Mouse (Mus musculus): ENCODE measurements around the gene Tpk1. TPM values are rescaled to one million over a fixed set of nuclear protein-coding genes. Genes with fewer than 3 reads are reported as not detected.
"Not testable (repeated sequence)": the region's sequence is repeated elsewhere in the genome, so short reads cannot be mapped to it uniquely, and the experiment has no call there.

The Tpk1 gene
- polyA plus RNA-seq, 1 experiment from 2014 or later, result 5.5 TPM

GRCm38 (mm10) chr6:43537252-43537870 lies 128.7 kb downstream of the Tpk1 start:
- no peaks in the 10 kb centered on the region for H3K36me3 ChIP-seq
- H3K27me3 ChIP-seq (ENCODE audit: insufficient read depth, poor library complexity, severe bottlenecking), result no peaks in the 10 kb centered on the region
- no peak overlapping the region for H3K27ac ChIP-seq
- DNase-seq (ENCODE audit: low spot score), result no peak
- H3K4me1 ChIP-seq (replicated peaks), result no peaks in the 10 kb centered on the region
- H3K9me3 ChIP-seq, result no peaks in the 10 kb centered on the region
- no peak overlapping the region for H3K4me3 ChIP-seq
- 89% methylated on average over 2 of the region's 2 CpGs for WGBS

DNA sequence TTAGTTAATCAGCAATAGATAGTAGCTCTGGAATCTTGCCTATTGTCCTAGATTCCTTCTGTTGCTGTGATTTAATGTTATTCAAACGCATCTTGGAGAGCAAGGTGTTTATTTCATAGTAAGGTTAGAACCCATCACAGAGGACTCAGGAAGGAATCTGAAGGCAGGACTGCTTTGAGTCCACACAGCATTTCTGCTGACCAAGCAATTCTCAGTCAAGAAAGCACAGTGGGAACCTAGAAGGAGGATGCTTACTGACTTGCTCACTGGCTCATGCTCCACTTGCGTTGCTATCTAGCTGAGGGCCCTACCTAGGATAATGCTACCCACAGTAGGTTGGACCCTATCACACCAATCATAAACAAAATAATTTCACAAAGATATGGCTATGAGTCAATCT lies 130.6 kb downstream of the Tpk1 start:
- DNase-seq (ENCODE audit: low spot score), result no peak
- H3K27ac ChIP-seq, result no peak overlapping the region
- 92% methylated on average over 2 of the region's 2 CpGs for WGBS
- H3K9me3 ChIP-seq, result no peaks in the 10 kb centered on the region
- no peaks in the 10 kb centered on the region for H3K36me3 ChIP-seq
- no peaks in the 10 kb centered on the region for H3K4me1 ChIP-seq (replicated peaks)
- no peaks in the 10 kb centered on the region for H3K27me3 ChIP-seq (ENCODE audit: insufficient read depth, poor library complexity, severe bottlenecking)
- H3K4me3 ChIP-seq, result no peak overlapping the region

DNA sequence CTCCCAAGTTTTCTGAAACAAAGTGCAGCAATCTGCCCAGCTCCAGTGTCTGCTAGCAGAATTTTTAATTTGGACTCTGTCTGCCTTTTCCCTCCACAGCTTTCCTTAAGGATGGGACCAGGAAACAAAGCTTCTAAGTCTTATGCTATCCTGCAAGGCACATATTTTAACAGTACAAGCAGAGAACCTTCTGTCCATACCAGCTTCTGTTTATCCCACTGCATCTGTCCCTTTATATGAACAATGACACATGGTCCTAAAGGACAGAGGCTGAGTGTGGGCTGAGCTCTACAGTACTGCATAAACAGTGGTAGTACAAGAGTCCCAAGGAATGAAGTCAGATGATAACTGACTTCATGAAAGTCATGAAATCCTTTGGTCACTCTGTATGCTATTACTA lies 132.8 kb downstream of the Tpk1 start:
- Histone ChIP-seq H3K27ac (no peak overlapping the region), H3K4me1 (replicated peaks) (no peaks in the 10 kb centered on the region), H3K4me3 (no peak overlapping the region), H3K27me3 (ENCODE audit: insufficient read depth, poor library complexity, severe bottlenecking) (no peaks in the 10 kb centered on the region), H3K9me3 (no peaks in the 10 kb centered on the region), H3K36me3 (no peaks in the 10 kb centered on the region)
- no peak for DNase-seq (ENCODE audit: low spot score)

GRCm38 (mm10) chr6:43532822-43533221 lies 133.3 kb downstream of the Tpk1 start:
- Histone ChIP-seq H3K27me3 (ENCODE audit: insufficient read depth, poor library complexity, severe bottlenecking) (no peaks in the 10 kb centered on the region), H3K4me1 (replicated peaks) (no peaks in the 10 kb centered on the region), H3K36me3 (no peaks in the 10 kb centered on the region), H3K9me3 (no peaks in the 10 kb centered on the region), H3K27ac (no peak overlapping the region), H3K4me3 (no peak overlapping the region)
- WGBS, result 89% methylated on average over 3 of the region's 3 CpGs
- DNase-seq (ENCODE audit: low spot score), result no peak

- no peaks in the 10 kb centered on the region for H3K36me3 ChIP-seq
- no peaks in the 10 kb centered on the region for H3K4me1 ChIP-seq (replicated peaks)
- no peaks in the 10 kb centered on the region for H3K27me3 ChIP-seq (ENCODE audit: insufficient read depth, poor library complexity, severe bottlenecking)
- H3K9me3 ChIP-seq, result no peaks in the 10 kb centered on the region
- no peak overlapping the region for H3K4me3 ChIP-seq
- no peak overlapping the region for H3K27ac ChIP-seq
- no peak for DNase-seq (ENCODE audit: low spot score)
Observed at GRCm38 (mm10) chr6:43531996-43532395, 134.1 kb downstream of the Tpk1 start.

DNA sequence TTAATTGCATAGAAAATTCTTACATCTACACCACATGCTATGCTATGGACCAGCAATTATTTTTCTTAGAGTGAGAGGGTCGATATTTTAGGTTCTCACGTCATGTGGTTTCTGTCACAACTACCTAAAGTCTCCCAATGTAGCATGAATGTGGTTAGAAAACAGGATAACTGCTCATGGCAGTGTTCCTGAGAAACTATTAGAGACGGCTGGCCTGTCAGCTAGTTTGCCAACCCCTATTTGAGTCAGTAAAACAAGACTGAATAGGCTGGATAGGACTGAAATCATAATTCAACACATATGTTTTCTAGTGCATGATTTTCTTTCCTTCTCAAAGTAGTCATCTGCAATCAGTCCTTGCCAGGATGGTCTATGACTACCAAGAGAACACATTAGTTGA lies 137.1 kb downstream of the Tpk1 start:
- H3K27me3 ChIP-seq (ENCODE audit: insufficient read depth, poor library complexity, severe bottlenecking), result no peaks in the 10 kb centered on the region
- 81% methylated on average over 3 of the region's 3 CpGs for whole genome bisulfite sequencing
- H3K4me3 ChIP-seq, result no peak overlapping the region
- H3K36me3 ChIP-seq, result no peaks in the 10 kb centered on the region
- no peaks in the 10 kb centered on the region for H3K4me1 ChIP-seq (replicated peaks)
- no peak for DNase-seq (ENCODE audit: low spot score)
- H3K27ac ChIP-seq, result no peak overlapping the region
- H3K9me3 ChIP-seq, result no peaks in the 10 kb centered on the region

DNA sequence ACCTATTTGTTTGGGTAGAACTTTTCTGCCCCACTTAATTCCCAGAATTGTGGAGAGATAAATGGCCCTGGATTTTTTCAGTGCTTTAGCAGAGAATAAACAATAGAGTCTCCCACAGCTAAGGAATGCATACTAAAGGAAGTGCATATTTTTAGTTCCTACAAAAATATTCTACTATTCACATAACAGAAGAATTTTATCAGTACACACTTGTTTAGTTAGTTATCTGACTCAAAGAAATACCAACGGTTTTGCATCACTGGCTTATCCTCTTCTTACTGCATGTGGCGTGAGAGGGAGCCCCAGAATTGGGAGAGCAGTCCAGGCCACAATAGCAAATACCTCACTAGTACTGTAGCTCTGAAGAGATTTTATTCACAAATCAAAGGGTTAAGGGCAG lies 141.1 kb downstream of the Tpk1 start:
- Histone ChIP-seq H3K27ac (no peak overlapping the region), H3K4me3 (no peak overlapping the region), H3K4me1 (replicated peaks) (no peaks in the 10 kb centered on the region), H3K27me3 (ENCODE audit: insufficient read depth, poor library complexity, severe bottlenecking) (no peaks in the 10 kb centered on the region), H3K36me3 (no peaks in the 10 kb centered on the region), H3K9me3 (no peaks in the 10 kb centered on the region)
- WGBS, result 78% methylated on average over 2 of the region's 2 CpGs
- DNase-seq (ENCODE audit: low spot score), result no peak

GRCm38 (mm10) chr6:43522046-43522445 lies 144.0 kb downstream of the Tpk1 start:
- Histone ChIP-seq H3K4me3 (no peak overlapping the region), H3K36me3 (no peaks in the 10 kb centered on the region), H3K27ac (no peak overlapping the region), H3K27me3 (ENCODE audit: insufficient read depth, poor library complexity, severe bottlenecking) (no peaks in the 10 kb centered on the region), H3K4me1 (replicated peaks) (no peaks in the 10 kb centered on the region), H3K9me3 (no peaks in the 10 kb centered on the region)
- DNase-seq (ENCODE audit: low spot score), result peak; percentile 7
- 48% methylated on average over 1 of the region's 1 CpGs for WGBS

DNA sequence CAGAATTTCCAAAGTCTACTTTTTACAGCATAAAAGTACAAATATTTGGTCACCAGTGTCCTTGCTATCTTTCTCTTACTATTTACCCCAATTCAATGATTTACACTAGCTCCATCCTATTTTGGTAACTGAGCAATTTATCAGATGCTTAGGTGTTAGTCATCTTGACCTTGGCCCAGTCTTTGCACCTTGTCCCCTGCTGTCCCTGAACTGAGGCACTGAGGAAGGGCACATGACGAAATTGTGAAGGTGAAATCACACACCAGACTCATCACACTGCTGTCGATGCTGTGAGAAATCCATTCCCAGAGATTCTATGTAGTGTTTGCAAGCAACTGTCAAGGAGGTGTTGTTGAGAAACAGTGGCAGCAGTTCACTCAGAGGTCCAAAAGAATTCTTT lies 145.9 kb downstream of the Tpk1 start:
- no peaks in the 10 kb centered on the region for H3K9me3 ChIP-seq
- H3K4me3 ChIP-seq, result no peak overlapping the region
- DNase-seq (ENCODE audit: low spot score), result no peak
- no peaks in the 10 kb centered on the region for H3K4me1 ChIP-seq (replicated peaks)
- no peaks in the 10 kb centered on the region for H3K27me3 ChIP-seq (ENCODE audit: insufficient read depth, poor library complexity, severe bottlenecking)
- no peak overlapping the region for H3K27ac ChIP-seq
- H3K36me3 ChIP-seq, result no peaks in the 10 kb centered on the region
- 60% methylated on average over 2 of the region's 2 CpGs for WGBS

DNA sequence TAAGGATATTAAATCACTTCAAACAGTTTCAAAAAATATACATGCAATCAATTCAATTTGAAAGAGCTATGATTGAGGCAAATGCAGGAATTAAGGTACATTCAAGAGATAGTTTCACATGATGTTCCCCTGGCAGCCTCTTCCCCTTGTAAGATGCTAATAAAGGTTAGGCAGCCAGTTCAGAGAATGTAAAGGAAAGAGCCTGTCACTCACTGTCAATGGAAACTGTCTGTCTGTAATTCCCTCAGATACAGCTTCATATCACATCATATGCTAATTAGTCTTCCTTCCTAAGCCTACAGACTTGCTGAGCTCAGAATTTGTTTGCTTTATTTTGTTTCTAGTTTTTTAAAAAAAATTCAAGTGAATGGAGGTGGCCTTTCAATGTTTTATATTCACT lies 147.7 kb downstream of the Tpk1 start:
- H3K4me3 ChIP-seq, result no peak overlapping the region
- no peaks in the 10 kb centered on the region for H3K27me3 ChIP-seq (ENCODE audit: insufficient read depth, poor library complexity, severe bottlenecking)
- no peaks in the 10 kb centered on the region for H3K36me3 ChIP-seq
- no peaks in the 10 kb centered on the region for H3K4me1 ChIP-seq (replicated peaks)
- H3K9me3 ChIP-seq, result no peaks in the 10 kb centered on the region
- H3K27ac ChIP-seq, result no peak overlapping the region
- no peak for DNase-seq (ENCODE audit: low spot score)

- Histone ChIP-seq H3K9me3 (no peaks in the 10 kb centered on the region), H3K4me1 (replicated peaks) (no peaks in the 10 kb centered on the region), H3K36me3 (no peaks in the 10 kb centered on the region), H3K27me3 (ENCODE audit: insufficient read depth, poor library complexity, severe bottlenecking) (no peaks in the 10 kb centered on the region), H3K27ac (no peak overlapping the region), H3K4me3 (no peak overlapping the region)
- no peak for DNase-seq (ENCODE audit: low spot score)
- WGBS, result 89% methylated on average over 2 of the region's 2 CpGs
Observed at GRCm38 (mm10) chr6:43517316-43517655, 148.8 kb downstream of the Tpk1 start.

- Histone ChIP-seq H3K4me3 (no peak overlapping the region), H3K27ac (no peak overlapping the region), H3K4me1 (replicated peaks) (no peaks in the 10 kb centered on the region), H3K36me3 (no peaks in the 10 kb centered on the region), H3K27me3 (ENCODE audit: insufficient read depth, poor library complexity, severe bottlenecking) (no peaks in the 10 kb centered on the region), H3K9me3 (no peaks in the 10 kb centered on the region)
- no peak for DNase-seq (ENCODE audit: low spot score)
- WGBS, result 89% methylated on average over 2 of the region's 2 CpGs
Observed at GRCm38 (mm10) chr6:43516593-43517315, 149.3 kb downstream of the Tpk1 start.

DNA sequence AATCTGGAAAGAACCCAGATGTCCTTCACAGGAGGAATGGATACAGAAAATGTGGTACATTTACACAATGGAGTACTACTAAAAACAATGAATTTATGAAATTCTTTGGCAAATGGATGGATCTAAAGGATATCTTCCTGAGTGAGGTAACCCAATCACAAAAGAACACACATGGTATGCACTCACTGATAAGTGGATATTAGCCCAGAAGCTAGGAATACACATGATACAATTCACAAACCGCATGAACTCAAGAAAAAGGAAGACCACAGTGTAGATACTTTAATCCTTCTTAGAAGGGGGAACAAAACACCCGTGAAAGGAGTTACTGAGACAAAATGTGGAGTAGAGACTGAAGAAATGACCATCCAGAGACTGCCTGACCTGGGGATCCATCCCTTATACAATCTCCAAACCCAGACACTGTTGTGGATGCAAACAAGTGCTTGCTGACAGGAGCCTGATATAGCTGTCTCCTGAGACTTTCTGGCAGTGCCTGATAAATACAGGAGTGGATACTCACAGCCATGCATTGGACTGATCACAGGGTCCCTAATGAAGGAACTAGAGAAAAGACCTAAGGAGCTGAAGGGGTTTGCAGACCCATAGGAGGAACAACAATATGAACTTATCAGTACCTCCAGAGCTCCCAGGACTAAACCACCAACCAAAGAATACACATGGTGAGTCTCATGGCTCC lies 159.2 kb downstream of the Tpk1 start:
- not testable (repeated sequence) for H3K4me1 ChIP-seq (replicated peaks); DNase-seq (ENCODE audit: low spot score); H3K36me3 ChIP-seq; H3K9me3 ChIP-seq; H3K27ac ChIP-seq; H3K27me3 ChIP-seq (ENCODE audit: insufficient read depth, poor library complexity, severe bottlenecking); H3K4me3 ChIP-seq
- WGBS, result 84% methylated on average over 2 of the region's 2 CpGs
